Mouse (Mus musculus): ENCODE results near the gene Ggn.
"Not testable (repeated sequence)": the region's sequence is repeated elsewhere in the genome, so short reads cannot be mapped to it uniquely, and the experiment has no call there.

- not testable (repeated sequence) for TF ChIP-seq POLR2A (IDR thresholded peaks at IDR 0.05; ENCODE audit: low read depth, low read length); CTCF (IDR thresholded peaks at IDR 0.05; ENCODE audit: extremely low read depth, insufficient read length, insufficient replicate concordance, low read depth, low read length)
These were observed 41.0 kb downstream of the Ggn start for GRCm38 (mm10) chr7:29211013-29211412.
